Mouse (Mus musculus) NIH3T3 (cell line): ENCODE data around the gene Ddit4.
"Not testable (repeated sequence)": the region's sequence is repeated elsewhere in the genome, so short reads cannot be mapped to it uniquely, and the experiment has no call there.

Experiments used
- DNase-seq: peaks from one replicate; pipeline ENCODE4 v3.0.0-alpha.2; 2012; ENCODE audit warnings: low read depth

Gene Ddit4

DNA sequence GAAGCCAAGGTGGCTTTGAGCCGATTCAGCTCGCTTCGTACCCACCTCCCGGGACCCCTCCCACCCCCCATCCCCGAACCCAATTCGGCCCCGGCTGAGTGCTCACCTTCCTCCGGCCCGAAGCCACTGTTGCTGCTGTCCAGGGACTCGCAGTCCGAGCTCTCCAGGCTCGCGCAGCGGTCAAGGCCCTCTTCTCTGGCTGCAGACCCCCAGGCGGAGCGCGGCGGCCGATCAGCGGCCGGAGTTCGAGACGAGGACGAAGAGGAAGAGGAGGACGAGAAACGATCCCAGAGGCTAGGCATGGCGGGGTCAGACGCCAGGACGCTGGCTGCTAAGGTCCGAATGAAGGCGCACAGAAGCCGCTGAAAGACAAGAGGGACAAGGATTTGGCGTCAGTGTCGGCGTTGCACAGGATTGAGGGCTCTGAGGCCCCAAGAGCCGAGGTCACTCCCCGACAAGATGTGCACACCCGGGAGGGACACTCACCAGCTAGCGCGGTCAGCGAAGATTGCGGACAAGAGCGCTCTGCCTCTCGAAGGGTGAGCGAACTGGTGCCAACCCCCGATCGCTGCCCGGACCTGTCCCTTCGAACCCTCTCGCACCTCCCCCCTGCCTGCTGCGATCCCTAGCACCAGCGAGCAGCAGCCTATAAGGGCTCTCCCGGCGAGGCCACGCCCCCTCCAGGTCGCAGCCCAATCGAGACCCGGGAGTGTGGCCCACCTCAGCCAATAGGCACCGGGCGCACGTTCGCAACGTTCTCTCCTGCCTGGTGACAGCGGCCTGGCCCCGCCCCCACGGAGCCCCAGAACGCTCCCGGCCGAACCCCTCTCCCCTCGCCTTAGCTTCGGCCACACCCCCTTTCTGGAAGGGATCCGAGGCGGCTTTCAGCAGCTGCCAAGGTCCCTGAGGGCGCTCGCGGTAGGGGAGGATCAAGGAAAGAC lies at the start of gene Ddit4:
Gene Ddit4, minus strand, starts transcription at position 624 of the 941 bp plus-strand sequence.
- peak; percentile 99 for DNase-seq

DNA sequence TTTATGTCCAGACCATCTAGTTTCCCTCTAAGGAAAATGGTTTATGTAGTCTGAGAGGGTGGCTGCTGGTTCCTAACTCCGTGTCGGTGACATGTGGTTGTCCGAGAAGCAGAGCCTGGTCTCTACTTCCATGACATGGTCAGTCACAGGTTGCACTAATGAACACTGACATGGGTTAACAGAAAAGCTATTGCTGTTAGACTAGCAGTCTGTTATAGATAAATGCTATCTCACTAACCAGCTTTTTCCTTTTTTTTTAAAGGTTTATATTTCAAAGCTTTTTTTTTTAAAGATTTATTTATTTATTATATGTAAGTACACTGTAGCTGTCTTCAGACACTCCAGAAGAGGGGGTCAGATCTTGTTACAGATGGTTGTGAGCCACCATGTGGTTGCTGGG lies 47.4 kb upstream of the Ddit4 start:
- DNase-seq, result no peak

GRCm38 (mm10) chr10:59997591-59997990 lies 46.0 kb upstream of the Ddit4 start:
- DNase-seq, result peak; percentile 91

GRCm38 (mm10) chr10:59995889-59996288 lies 44.3 kb upstream of the Ddit4 start:
- DNase-seq, result no peak

DNA sequence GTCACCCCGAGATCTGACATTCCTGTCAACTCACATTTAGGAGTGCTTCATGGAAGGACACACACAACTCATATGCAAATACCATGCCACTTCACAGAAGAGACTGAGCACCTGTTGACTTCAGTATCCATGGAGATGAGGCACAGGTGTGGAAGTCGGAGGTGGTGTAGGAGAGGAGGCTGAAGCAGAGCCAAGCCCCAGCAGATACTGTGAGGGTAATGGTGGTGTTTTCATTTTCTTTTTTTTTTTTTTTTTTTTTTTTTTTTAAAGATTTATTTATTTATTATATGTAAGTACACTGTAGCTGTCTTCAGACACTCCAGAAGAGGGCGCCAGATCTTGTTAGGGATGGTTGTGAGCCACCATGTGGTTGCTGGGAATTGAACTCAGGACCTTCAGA lies 42.2 kb upstream of the Ddit4 start:
- not testable (repeated sequence) for DNase-seq

DNA sequence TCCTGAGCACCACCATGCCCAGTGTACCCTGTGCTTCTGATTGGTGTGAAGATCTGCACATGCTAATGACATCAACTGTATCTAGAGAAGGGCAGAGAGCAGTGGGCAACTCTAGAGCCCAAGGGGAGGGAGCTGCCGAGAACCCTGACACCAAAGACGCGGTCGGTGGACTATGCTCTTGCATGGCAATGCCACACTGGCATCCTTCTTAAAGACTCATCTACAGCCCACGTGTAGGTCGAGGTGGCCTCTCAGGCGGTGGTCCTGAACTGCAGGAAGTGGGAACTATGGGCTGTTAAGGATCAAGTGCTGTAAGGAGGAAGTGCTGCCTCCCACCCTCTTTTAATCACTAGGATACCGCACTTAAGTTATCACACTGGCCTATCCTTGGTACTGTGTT lies 40.4 kb upstream of the Ddit4 start:
- DNase-seq, result no peak

GRCm38 (mm10) chr10:59991262-59991880 lies 39.7 kb upstream of the Ddit4 start:
- no peak for DNase-seq

DNA sequence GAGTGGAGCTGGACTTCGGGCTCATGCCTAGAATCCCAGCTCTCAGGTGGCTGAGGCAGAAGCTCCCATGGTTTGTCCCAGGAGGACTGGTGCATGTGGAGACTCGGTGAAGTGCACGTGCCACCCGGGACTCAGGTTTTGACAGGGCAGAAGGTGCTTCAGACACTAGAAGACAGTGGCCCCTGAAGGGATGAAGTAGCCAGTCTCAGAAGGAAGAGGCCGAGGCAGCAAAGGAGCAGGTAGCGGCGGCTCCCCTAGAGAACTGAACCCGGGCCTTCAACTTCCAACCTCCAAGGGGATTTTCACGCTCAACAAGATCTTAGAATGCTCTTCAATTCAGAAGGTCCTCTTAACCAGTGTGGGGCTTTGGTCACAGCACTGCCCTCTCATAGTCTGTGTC lies 38.8 kb upstream of the Ddit4 start:
- no peak for DNase-seq

GRCm38 (mm10) chr10:59988036-59988435 lies 36.4 kb upstream of the Ddit4 start:
- DNase-seq, result no peak

GRCm38 (mm10) chr10:59982379-59982873 lies 30.8 kb upstream of the Ddit4 start:
- no peak for DNase-seq

GRCm38 (mm10) chr10:59981792-59982191 lies 30.2 kb upstream of the Ddit4 start:
- DNase-seq, result peak; percentile 77

GRCm38 (mm10) chr10:59981336-59981735 lies 29.7 kb upstream of the Ddit4 start:
- no peak for DNase-seq

- no peak for DNase-seq
Observed at GRCm38 (mm10) chr10:59980815-59981244, 29.2 kb upstream of the Ddit4 start.

GRCm38 (mm10) chr10:59978873-59979743 lies 27.5 kb upstream of the Ddit4 start:
- DNase-seq, result peak; percentile 96

DNA sequence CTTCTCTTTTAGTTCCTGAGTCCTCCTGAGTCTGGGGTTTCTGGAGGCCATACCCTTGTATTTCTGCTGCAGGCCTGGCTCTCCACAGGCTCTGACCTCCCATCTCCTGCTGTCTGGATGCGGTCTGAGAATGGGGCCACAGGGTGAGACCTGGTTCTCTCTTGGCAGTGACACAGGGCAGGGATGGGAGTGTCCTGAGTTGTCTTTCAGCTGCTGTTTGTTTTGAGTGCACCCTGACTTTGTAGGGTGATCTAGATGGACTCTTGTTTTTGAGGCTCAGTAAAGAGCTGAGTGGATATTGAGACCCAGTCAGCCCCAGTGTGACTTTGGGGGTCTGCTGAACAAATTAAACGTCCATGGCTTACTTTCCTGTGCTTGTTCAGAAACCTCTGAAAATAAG lies 26.8 kb upstream of the Ddit4 start:
- DNase-seq, result peak; percentile 18

DNA sequence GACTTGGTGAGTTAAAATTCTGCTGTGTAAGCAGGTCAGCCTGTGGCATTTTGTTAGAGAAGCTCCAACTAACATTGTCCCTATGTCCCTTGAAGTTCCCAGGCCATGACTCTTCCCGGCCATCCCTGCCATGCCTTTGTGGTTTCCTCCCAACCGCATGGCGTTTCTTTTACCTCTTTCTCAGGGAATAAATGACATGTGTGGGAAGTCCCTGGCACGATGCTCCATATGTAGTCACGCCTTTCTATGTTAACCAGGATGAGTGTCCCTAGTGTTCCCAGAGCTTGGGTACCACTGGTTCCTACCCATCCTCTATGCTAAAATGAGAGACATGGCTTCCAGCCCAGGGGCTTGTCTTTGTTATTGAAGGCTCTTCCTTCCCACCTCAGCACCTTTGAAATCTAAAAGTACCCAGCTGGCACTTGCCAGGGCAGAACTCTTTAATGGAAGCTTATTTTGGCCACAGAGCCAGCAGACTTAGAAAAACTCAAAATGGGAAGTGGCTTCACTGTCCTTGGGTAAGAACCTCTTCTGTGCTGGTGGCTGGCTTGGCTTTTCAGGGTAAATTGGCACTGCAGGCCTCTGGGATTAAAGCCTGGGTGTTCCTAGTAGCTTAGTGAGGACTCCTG lies 26.2 kb upstream of the Ddit4 start:
- no peak for DNase-seq

DNA sequence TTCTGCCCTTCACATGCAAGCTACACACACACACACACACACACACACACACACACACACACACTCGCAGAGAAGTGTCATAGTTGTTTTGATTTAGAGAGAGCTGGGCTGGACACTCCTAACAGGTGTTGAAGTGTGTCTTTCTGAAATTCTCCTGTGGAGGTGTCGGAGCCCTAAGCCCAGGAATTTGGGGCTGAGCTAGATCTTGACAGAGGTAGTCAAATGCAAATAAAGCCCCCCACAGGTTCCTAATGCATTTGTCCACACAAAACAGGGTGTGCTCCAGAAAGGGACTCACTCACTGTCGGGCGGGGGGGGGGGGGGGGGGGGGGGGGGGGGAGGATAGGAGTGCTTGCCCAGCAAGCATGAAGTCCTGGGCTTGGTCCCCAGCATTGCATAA lies 25.5 kb upstream of the Ddit4 start:
- DNase-seq, result no peak

DNA sequence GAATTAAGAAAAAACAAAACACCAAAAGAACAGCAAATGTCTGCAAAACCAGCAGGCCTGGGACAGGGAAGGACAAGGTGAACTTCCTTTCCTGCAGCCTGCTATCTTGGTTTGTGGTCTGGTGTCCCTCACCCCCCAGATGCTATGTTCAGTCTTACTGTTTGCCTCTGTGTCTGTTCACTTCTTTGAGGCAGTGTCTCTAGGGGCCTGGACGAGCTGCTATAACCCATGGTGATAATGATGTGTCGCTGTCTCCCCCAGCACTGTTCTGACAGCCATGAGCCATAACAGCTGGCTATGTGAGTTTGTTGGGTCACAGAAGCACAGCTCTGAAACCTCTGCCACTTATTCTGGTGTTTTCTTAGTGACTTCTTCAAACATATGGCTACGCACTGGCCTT lies 23.2 kb upstream of the Ddit4 start:
- no peak for DNase-seq

DNA sequence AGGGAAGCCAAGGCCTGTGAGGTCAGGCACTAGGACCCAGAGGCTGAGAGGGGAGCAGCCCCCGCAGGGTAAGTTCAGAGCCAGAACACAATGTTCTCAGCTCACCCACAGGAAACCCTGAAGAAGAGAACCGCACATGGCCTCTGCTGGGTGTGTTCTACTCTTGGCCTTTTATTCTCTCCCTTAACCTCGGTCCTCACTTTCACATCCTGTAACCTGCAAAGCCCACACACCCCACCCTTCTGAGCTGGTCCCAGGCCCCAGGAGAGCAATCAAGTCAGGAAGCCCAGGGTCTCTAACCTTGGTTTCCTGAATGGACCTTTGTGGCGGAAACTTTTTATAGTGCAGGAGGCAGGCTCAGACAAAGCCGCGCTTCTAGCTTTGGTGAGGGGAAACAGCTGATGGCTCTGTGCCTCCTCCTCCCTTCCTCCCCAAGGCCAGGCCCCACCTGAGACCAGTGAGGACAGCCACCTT lies 22.6 kb upstream of the Ddit4 start:
- DNase-seq, result no peak

DNA sequence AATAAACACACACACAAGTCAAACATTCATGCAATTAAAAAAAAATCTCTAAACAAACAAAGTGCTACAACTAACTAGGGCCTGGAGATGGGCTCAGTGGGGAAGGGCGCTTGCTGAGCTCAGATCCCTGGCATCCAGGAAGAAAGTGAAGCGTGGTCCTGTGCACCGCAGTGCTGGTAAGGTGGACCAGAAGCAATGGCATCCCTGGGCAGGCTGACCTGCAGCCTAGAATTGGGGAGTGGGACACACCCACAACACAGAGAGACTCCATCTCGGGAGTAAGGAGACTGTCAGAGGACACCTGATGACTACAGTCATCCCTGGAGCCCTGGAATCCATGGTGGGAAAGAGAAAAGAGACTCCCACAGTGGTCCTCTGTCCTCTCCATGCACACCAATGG lies 21.8 kb upstream of the Ddit4 start:
- DNase-seq, result no peak

GRCm38 (mm10) chr10:59972999-59973398 lies 21.4 kb upstream of the Ddit4 start:
- DNase-seq, result no peak

GRCm38 (mm10) chr10:59972534-59972933 lies 20.9 kb upstream of the Ddit4 start:
- DNase-seq, result no peak
